Mouse (Mus musculus) stomach, postnatal 0 days (tissue): ENCODE measurements around the gene Dtx3.

Experiments used
- CTCF ChIP-seq: IDR thresholded peaks from 2 replicates; pipeline ENCODE4 v1.5.1; 2016; ENCODE audit warnings: antibody characterized with exemption, low read depth, mild to moderate bottlenecking, moderate library complexity
- EP300 ChIP-seq: optimal IDR thresholded peaks from 2 replicates; pipeline ENCODE3; 2016; ENCODE audit warnings: antibody characterized with exemption

DNA sequence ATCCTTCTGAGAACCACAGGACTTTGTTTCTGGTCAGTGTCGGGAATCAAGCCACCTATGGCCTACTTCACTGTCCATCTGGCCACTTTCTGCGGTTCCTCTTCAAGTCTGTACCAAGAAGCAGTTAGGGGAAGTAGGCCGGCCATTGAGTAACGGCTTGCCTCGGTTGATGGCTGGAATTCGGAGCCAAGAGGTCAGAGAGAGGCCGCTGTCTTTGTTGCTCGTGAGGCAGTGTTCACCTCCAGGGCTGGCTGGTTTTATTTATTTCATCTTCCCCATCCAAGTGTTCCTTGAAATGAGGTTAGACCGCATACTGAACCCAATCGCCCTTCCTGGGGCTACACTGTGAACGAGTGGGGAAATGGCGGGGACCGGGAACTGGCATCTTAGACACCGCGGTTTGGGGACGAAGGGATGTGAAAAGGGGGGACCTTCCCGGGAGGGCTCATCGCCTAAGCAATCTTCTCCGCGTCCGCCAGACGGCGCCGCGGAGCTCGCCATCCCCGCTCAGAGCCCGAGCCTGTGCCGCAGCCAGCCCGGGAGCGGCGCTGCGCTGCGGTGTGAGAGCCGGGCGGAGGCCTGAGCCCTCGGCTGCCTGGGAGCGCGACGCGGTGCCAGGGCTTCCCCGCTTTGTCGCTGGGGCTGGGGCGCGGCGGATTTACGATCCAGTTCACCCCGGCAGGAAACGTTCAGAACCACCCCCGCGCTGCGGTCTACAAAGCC, 30.7 kb downstream of the Dtx3 start, which contains the start of gene B4galnt1:
- TF ChIP-seq CTCF, result peak; percentile 86
- TF ChIP-seq EP300, result no peak
